Comparison of ENCODE assay signal across 9 mouse cellular contexts in the genomic region with DNA sequence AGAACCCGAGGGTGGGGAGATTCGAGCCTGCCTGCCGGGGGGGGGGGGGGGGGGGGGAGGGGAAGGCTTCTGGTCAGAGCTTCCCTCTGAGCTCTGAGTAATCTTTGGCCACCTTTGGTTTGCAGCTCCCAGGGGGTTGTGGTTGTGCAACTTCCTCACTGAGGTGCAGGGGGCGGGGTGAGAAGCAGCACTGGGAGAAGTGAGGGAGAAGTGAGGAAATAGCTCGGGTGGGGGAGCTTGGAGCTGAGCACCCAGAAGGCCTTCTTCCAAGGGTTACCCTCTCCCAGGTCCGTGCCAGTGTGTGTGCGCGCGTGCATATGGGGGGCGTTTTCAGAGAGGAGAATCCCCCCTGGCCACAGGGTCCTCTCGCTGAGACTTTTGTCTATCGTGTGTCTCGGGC. TPM values are rescaled to one million over a fixed set of nuclear protein-coding genes. Genes with fewer than 3 reads are reported as not detected.
DNase-seq lines count a peak whose midpoint lies in the region; ATAC-seq and TF ChIP-seq lines count a peak whose summit lies in the region.
"Had no signal": no experiment of that assay in that cellular context is flagged by ENCODE, and none has a peak within 500 bp of the region (broad histone marks: within the 10 kb centered on the region; RNA-seq: fewer than 3 reads in every experiment).

No protein-coding gene starts in this region.

- H3K4me2 ChIP-seq in liver, postnatal 0 days (ENCODE audit: low read depth, low read length): peak overlapping the region; percentile 42
- no peak overlapping the region for H3K4me2 ChIP-seq in midbrain, postnatal 0 days (ENCODE audit: low read depth, low read length, poor library complexity, severe bottlenecking)
- H3K4me2 ChIP-seq: hindbrain, embryonic 15.5 days had no signal

- 35% methylated on average over 11 of the region's 13 CpGs for WGBS in liver, postnatal 0 days (ENCODE audit: insufficient replicate concordance)
- WGBS in midbrain, postnatal 0 days: 85% methylated on average over 11 of the region's 13 CpGs

- H3K9ac ChIP-seq in liver, postnatal 0 days (replicated peaks): 0 out of 2 replicates have a peak overlapping the region, but pooled peaks have one; percentile 18
- no peak overlapping the region for H3K9ac ChIP-seq in midbrain, postnatal 0 days (replicated peaks; ENCODE audit: low read length, poor library complexity, severe bottlenecking)
- H3K9ac ChIP-seq: hindbrain, embryonic 15.5 days had no signal

- H3K27me3 ChIP-seq in liver, postnatal 0 days (ENCODE audit: insufficient read depth, low read length): no peaks in the 10 kb centered on the region
- no peaks in the 10 kb centered on the region; the same call in 1 of the 2 replicates for H3K27me3 ChIP-seq in splenic B cell, adult 2 months (ENCODE audit: control insufficient read depth, insufficient read depth, low read length, poor library complexity, severe bottlenecking)
- H3K27me3 ChIP-seq in midbrain, postnatal 0 days (ENCODE audit: insufficient read depth, low read length): no peaks in the 10 kb centered on the region
- H3K27me3 ChIP-seq: hindbrain, embryonic 15.5 days had no signal

- H3K4me1 ChIP-seq in liver, postnatal 0 days (ENCODE audit: insufficient read depth): peaks cover 29% of the 10 kb centered on the region
- no peaks in the 10 kb centered on the region for H3K4me1 ChIP-seq in midbrain, postnatal 0 days (ENCODE audit: insufficient read depth, low read length)
- H3K4me1 ChIP-seq: hindbrain, embryonic 15.5 days had no signal

- H3K4me3 ChIP-seq in liver, postnatal 0 days (ENCODE audit: low read depth, low read length): no peak overlapping the region
- no peak overlapping the region for H3K4me3 ChIP-seq in midbrain, postnatal 0 days (ENCODE audit: low read depth, low read length)
- H3K4me3 ChIP-seq: hindbrain, embryonic 15.5 days had no signal

- peak; percentile 68 to 77 for DNase-seq in spleen, adult 18-20 months
- DNase-seq in spleen, adult 12 weeks (ENCODE audit: low spot score): no peak
- peak; percentile 71 for DNase-seq in gastrocnemius, postnatal 25 days
- peak; percentile 82 for DNase-seq in liver, postnatal 0 days
- peak; percentile 76 for DNase-seq in splenic B cell, adult 2 months (ENCODE audit: low read depth, low spot score)
- no peak for DNase-seq in frontal cortex, postnatal 36 days (ENCODE audit: low spot score in 2 of 2)
- DNase-seq in layer of hippocampus, adult 8-10 months (ENCODE audit: low spot score in 2 of 2): no peak
- DNase-seq in midbrain, postnatal 0 days (ENCODE audit: low spot score): no peak

- H3K36me3 ChIP-seq in liver, postnatal 0 days (replicated peaks; ENCODE audit: insufficient read depth, low read length): peaks cover 8% of the 10 kb centered on the region; the same call in 1 of the 2 replicates
- H3K36me3 ChIP-seq in splenic B cell, adult 2 months (ENCODE audit: control insufficient read depth, insufficient read depth, low read length, poor library complexity, severe bottlenecking): peaks cover 6% of the 10 kb centered on the region; the same call in 1 of the 2 replicates
- H3K36me3 ChIP-seq in midbrain, postnatal 0 days (ENCODE audit: insufficient read depth, low read length): no peaks in the 10 kb centered on the region
- H3K36me3 ChIP-seq: hindbrain, embryonic 15.5 days had no signal

- no peaks in the 10 kb centered on the region for H3K9me3 ChIP-seq in liver, postnatal 0 days (ENCODE audit: low read length)
- H3K9me3 ChIP-seq in midbrain, postnatal 0 days (ENCODE audit: low read length): no peaks in the 10 kb centered on the region
- H3K9me3 ChIP-seq: hindbrain, embryonic 15.5 days had no signal

- TF ChIP-seq CTCF in liver, postnatal 0 days (IDR thresholded peaks at IDR 0.05; ENCODE audit: low read depth): no peak; the same call in 1 of the 2 replicates
- no peak for TF ChIP-seq CTCF in midbrain, postnatal 0 days (IDR thresholded peaks at IDR 0.05)

- H3K27ac ChIP-seq in liver, postnatal 0 days (ENCODE audit: low read depth): peak overlapping the region; percentile 59
- no peak overlapping the region for H3K27ac ChIP-seq in midbrain, postnatal 0 days (ENCODE audit: low read depth, low read length)
- H3K27ac ChIP-seq: hindbrain, embryonic 15.5 days had no signal

- TF ChIP-seq EP300 in liver, postnatal 0 days (IDR thresholded peaks at IDR 0.05; ENCODE audit: low read depth): no peak

- peak; percentile 72 for ATAC-seq in liver, postnatal 0 days
- no peak for ATAC-seq in midbrain, postnatal 0 days (ENCODE audit: low FRiP score)

RNA-seq across cellular contexts. Expression of a gene that starts 17.4 kb away (rescaled TPM):
- 10 to 100 TPM; 65.8 to 67.7 TPM for total RNA-seq in gastrocnemius, postnatal 25 days (2021)
- polyA plus RNA-seq in liver, postnatal 0 days (2015; fragmentation: Nextera tagmentation; extraction: Ambion mirVana): 5.8 and 7.1 TPM in 2 replicates
- total RNA-seq in layer of hippocampus, adult 8-10 months (2022): 10 to 100 TPM; 13.4 to 18.5 (median 17.6) TPM
- total RNA-seq in midbrain, postnatal 0 days (2014; rRNA removed): 5.2 and 9.6 TPM in 2 replicates
- 4.0 and 5.4 TPM in 2 replicates for polyA plus RNA-seq in midbrain, postnatal 0 days (2015; fragmentation: Nextera tagmentation; extraction: Ambion mirVana)

RNA-seq across cellular contexts. Expression of a gene that starts 27.6 kb away (rescaled TPM):
- not detected for total RNA-seq in gastrocnemius, postnatal 25 days (2021)
- polyA plus RNA-seq in liver, postnatal 0 days (2015; fragmentation: Nextera tagmentation; extraction: Ambion mirVana): 0.07 and 0.15 TPM in 2 replicates
- not detected for total RNA-seq in layer of hippocampus, adult 8-10 months (2022)
- total RNA-seq in midbrain, postnatal 0 days (2014; rRNA removed): 0.27 and 1.5 TPM in 2 replicates
- polyA plus RNA-seq in midbrain, postnatal 0 days (2015; fragmentation: Nextera tagmentation; extraction: Ambion mirVana): 0.19 TPM in 1 of 2 replicates, not detected in the other

RNA-seq across cellular contexts. Expression of a gene that starts 59.7 kb away (rescaled TPM):
- total RNA-seq in gastrocnemius, postnatal 25 days (2021): 1 to 10 TPM; 1.3 to 2.6 TPM
- polyA plus RNA-seq in liver, postnatal 0 days (2015; fragmentation: Nextera tagmentation; extraction: Ambion mirVana): 0.25 TPM in 1 of 2 replicates, not detected in the other
- total RNA-seq in layer of hippocampus, adult 8-10 months (2022): 1 to 10 TPM; 2.9 to 3.7 (median 3.2) TPM
- 2.5 and 3.2 TPM in 2 replicates for total RNA-seq in midbrain, postnatal 0 days (2014; rRNA removed)
- 2.2 and 3.2 TPM in 2 replicates for polyA plus RNA-seq in midbrain, postnatal 0 days (2015; fragmentation: Nextera tagmentation; extraction: Ambion mirVana)

RNA-seq across cellular contexts. Expression of a gene that starts 60.0 kb away (rescaled TPM):
- under 1 TPM; 0.61 to 0.70 TPM for total RNA-seq in gastrocnemius, postnatal 25 days (2021)
- 0.13 TPM in 1 of 2 replicates, not detected in the other for polyA plus RNA-seq in liver, postnatal 0 days (2015; fragmentation: Nextera tagmentation; extraction: Ambion mirVana)
- total RNA-seq in layer of hippocampus, adult 8-10 months (2022): 1 to 10 TPM; 3.3 to 4.3 (median 3.6) TPM
- 5.2 and 5.8 TPM in 2 replicates for total RNA-seq in midbrain, postnatal 0 days (2014; rRNA removed)
- polyA plus RNA-seq in midbrain, postnatal 0 days (2015; fragmentation: Nextera tagmentation; extraction: Ambion mirVana): 0.56 and 0.90 TPM in 2 replicates

Comparison
In these comparisons a context has a peak if more than half of its experiments do, and no peak if none do; other contexts are left out.
1. DNase-seq: peak in spleen, adult 18-20 months (2 of 2), gastrocnemius, postnatal 25 days (single experiment), liver, postnatal 0 days (single experiment) and splenic B cell, adult 2 months (single experiment); none in spleen, adult 12 weeks (single experiment), frontal cortex, postnatal 36 days (0 of 2), layer of hippocampus, adult 8-10 months (0 of 2) and midbrain, postnatal 0 days (single experiment).